Mouse (Mus musculus) heart, adult 2 months (tissue): ENCODE data around the gene Slc41a3.

Experiments used
- CTCF ChIP-seq: fragments of 200-600 bp; IDR thresholded peaks from 2 replicates; pipeline ENCODE4 v1.8.1; 2022; ENCODE audit warnings: antibody characterized with exemption, mild to moderate bottlenecking, moderate library complexity
- POLR2A ChIP-seq: fragments of 200-500 bp; IDR thresholded peaks from 2 replicates; pipeline ENCODE4 v1.6.1; 2011; ENCODE audit warnings: mild to moderate bottlenecking, low read depth, low read length, control low read depth; ENCODE audit not compliant: insufficient read depth

DNA sequence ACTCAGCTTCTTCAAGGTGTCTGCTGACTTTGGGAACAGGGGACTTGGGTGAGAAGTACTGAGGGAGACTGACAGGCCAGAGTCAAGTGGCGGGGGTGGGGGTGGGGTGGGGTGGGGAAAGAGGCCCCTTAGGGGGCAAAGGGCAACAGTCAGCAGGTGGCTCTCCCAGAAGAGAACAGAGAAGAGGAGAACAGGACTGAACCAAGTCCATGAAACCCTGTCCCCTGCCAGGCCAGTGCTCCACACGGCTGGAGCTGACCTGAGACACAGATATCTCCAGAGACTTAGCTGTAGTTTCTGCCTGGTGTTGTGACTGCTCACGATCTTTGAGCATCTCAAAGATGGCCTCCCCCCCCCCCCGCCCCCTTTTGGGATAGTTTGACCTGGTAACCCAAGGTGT is 44.8 kb downstream of the Slc41a3 start:
- TF ChIP-seq POLR2A (no peak), CTCF (no peak)
